Mouse (Mus musculus) adrenal gland (tissue): ENCODE measurements around the gene Rbp1.

Source experiments
- intact Hi-C: fragments of 180-260 bp; cut with DNase I; formaldehyde crosslinking; loops from one replicate; pipeline ENCODE4 v1.15.1; 2025
- long read RNA-seq, 2 experiments: library from polyadenylated mRNA; unstranded; transcript quantifications; one replicate each; pipeline ENCODE4 v2.0.0; 2020; ENCODE audit warnings: borderline replicate concordance in 1 of 2; ENCODE audit not compliant: insufficient replicate concordance in 1 of 2

Rbp1 gene
- long read RNA-seq, experiment 1, transcript Rbp1-201 (4 exons, 2,652 nt) = major isoform, 19 of 20 reads
- long read RNA-seq, experiment 1, partial matches to known transcripts = 1 of 20 reads
- long read RNA-seq, experiment 1, other reads (novel, unspliced or antisense) = 0 of 20 reads
- long read RNA-seq, experiment 2, transcript Rbp1-201 (4 exons, 2,652 nt) = major isoform, 18 of 23 reads
- long read RNA-seq, experiment 2, partial matches to known transcripts = 5 of 23 reads
- long read RNA-seq, experiment 2, other reads (novel, unspliced or antisense) = 0 of 23 reads

- intact Hi-C loops = no loop called here
Measured at GRCm38 (mm10) chr9:98422656-98423055, at the start of gene Rbp1. Rbp1 (plus strand) TSS chr9:98422961.

- intact Hi-C loops = no loop called here
Measured at GRCm38 (mm10) chr9:98373358-98373757, 49.4 kb upstream of the Rbp1 start.

GRCm38 (mm10) chr9:98374897-98375296 lies 47.9 kb upstream of the Rbp1 start:
- intact Hi-C loops = no loop called here

GRCm38 (mm10) chr9:98375329-98376170 lies 47.2 kb upstream of the Rbp1 start:
- intact Hi-C loops = no loop called here

GRCm38 (mm10) chr9:98379736-98380135 lies 43.0 kb upstream of the Rbp1 start:
- intact Hi-C loops = no loop called here

GRCm38 (mm10) chr9:98380593-98380992 lies 42.2 kb upstream of the Rbp1 start:
- intact Hi-C loops = no loop called here

GRCm38 (mm10) chr9:98387741-98388632 lies 34.8 kb upstream of the Rbp1 start:
- intact Hi-C loops = no loop called here

GRCm38 (mm10) chr9:98388633-98388965 lies 34.2 kb upstream of the Rbp1 start:
- intact Hi-C loops = no loop called here

GRCm38 (mm10) chr9:98393496-98393895 lies 29.3 kb upstream of the Rbp1 start:
- intact Hi-C loops = no loop called here

- intact Hi-C loops = no loop called here
Measured at GRCm38 (mm10) chr9:98397211-98397610, 25.6 kb upstream of the Rbp1 start.

- intact Hi-C loops = no loop called here
Measured at GRCm38 (mm10) chr9:98397866-98398265, 24.9 kb upstream of the Rbp1 start.

- intact Hi-C loops = no loop called here
Measured at GRCm38 (mm10) chr9:98400185-98400894, 22.4 kb upstream of the Rbp1 start.

GRCm38 (mm10) chr9:98401611-98402010 lies 21.1 kb upstream of the Rbp1 start:
- intact Hi-C loops = no loop called here

GRCm38 (mm10) chr9:98407771-98408170 lies 15.0 kb upstream of the Rbp1 start:
- intact Hi-C loops = loop anchor here (2.0 kb wide), 1 partner anchor 131 kb away; no protein-coding TSS in a partner anchor

- intact Hi-C loops = loop anchor here (2.0 kb wide), 1 partner anchor 130 kb away; no protein-coding TSS in a partner anchor
Measured at GRCm38 (mm10) chr9:98409137-98409536, 13.6 kb upstream of the Rbp1 start.

- intact Hi-C loops = no loop called here
Measured at GRCm38 (mm10) chr9:98415427-98415826, 7.3 kb upstream of the Rbp1 start.

- intact Hi-C loops = no loop called here
Measured at GRCm38 (mm10) chr9:98417919-98418318, 4.8 kb upstream of the Rbp1 start.

GRCm38 (mm10) chr9:98418346-98418745 lies 4.4 kb upstream of the Rbp1 start:
- intact Hi-C loops = no loop called here

GRCm38 (mm10) chr9:98420666-98421065 lies 2.1 kb upstream of the Rbp1 start:
- intact Hi-C loops = no loop called here

- intact Hi-C loops = no loop called here
Measured at GRCm38 (mm10) chr9:98421903-98422302, 858 bp upstream of the Rbp1 start.

GRCm38 (mm10) chr9:98423691-98424090 lies 930 bp downstream of the Rbp1 start:
- intact Hi-C loops = no loop called here
